Mouse (Mus musculus) lung, postnatal 4 days (tissue): ENCODE measurements around the gene Bfsp1.

Experiments used
- DNase-seq, 2 experiments: peaks; one replicate each; pipeline ENCODE4 v3.0.0; 2021

The Bfsp1 gene

GRCm38 (mm10) chr2:143795858-143796257, 67.1 kb downstream of the Bfsp1 start:
- DNase-seq, result no peak

- DNase-seq, result no peak
Measured at GRCm38 (mm10) chr2:143789911-143790310, 73.1 kb downstream of the Bfsp1 start.

- DNase-seq, result no peak
Measured at GRCm38 (mm10) chr2:143780310-143780709, 82.7 kb downstream of the Bfsp1 start.
